Mouse (Mus musculus): ENCODE data around the gene Omg.

GRCm38 (mm10) chr11:79528601-79529000, 24.7 kb upstream of the Omg start:
- TF ChIP-seq EP300 (IDR thresholded peaks at IDR 0.05; ENCODE audit: insufficient read depth, low read depth, low read length) (no peak), POLR2A (IDR thresholded peaks at IDR 0.05; ENCODE audit: insufficient read depth, low read depth, low read length) (no peak)
